Mouse (Mus musculus) right cerebral cortex, postnatal 36 days (tissue): ENCODE data around the gene Gadl1.

ENCODE experiments used
- DNase-seq, 2 experiments: peaks; one replicate each; pipeline ENCODE4 v3.0.0; 2022; ENCODE audit warnings: low spot score in 2 of 2, mixed read lengths in 1 of 2

The Gadl1 gene

DNA sequence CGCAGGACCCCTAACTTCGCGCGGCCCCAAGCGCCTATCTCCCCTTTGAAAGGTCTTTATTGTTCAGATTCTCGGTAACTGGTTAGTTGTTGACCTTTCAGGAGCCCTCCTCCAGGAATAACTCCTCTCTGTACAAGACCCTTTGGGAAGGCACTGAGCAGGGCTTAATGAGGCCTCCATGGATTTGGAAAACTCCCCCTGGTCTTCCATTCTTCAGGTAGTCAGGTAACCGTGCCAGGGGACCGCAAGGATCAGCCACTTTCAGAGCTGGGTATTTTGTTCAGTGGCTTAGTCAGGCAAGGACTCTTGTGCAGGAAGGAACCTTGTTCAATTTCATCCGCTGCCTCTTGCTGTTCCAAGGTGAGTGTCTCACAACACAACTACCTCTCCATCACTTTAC, at the start of gene Gadl1:
Gene Gadl1, plus strand, starts transcription at position 301 of the 400 bp plus-strand sequence.
- no peak for DNase-seq

DNA sequence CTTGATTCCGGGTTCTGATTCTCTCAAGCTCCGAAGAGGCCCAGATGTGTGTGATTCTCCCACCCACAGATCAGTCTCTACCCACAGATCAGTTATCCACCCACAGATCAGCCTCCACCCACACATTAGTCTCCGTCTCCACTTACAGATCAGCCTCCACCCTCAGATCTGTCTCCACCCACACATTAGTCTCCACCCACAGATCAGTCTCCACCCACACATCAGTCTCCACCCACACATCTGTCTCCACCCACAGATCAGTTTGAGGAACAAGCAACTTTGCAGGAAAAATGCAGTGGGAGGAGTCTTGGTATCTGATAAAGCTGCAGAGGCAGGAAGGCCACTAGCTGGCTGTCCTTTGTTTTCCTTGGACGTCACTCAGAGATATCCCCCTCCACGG, 46.5 kb upstream of the Gadl1 start:
- no peak for DNase-seq

- no peak for DNase-seq
Measured at GRCm38 (mm10) chr9:115863326-115863725, 45.9 kb upstream of the Gadl1 start.

GRCm38 (mm10) chr9:115867277-115867676, 42.0 kb upstream of the Gadl1 start:
- DNase-seq = no peak

GRCm38 (mm10) chr9:115870168-115870567, 39.1 kb upstream of the Gadl1 start:
- DNase-seq = no peak

- no peak for DNase-seq
Measured at GRCm38 (mm10) chr9:115870640-115871039, 38.6 kb upstream of the Gadl1 start.

- DNase-seq = no peak
Measured at GRCm38 (mm10) chr9:115880500-115880899, 28.8 kb upstream of the Gadl1 start.

DNA sequence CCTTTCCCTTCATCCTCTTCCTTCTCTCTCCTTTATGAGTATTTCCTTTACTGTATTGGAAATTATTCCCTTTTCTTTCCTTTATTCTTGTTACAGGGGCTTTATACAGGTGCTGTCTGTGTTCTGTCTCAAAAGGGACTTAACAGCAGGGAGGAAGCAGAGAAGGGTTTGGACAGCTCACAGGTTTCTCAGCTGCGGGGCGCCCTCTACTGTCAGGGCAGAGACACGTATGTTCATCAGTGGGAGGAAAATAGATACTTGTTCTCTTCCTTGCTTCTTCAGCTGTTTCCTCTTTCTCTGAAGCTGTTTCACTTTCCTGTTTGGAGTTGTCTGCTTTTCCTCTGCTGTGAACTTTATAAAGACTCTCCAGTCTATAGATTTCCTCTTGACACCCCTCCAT, 28.1 kb upstream of the Gadl1 start:
- DNase-seq = no peak

DNA sequence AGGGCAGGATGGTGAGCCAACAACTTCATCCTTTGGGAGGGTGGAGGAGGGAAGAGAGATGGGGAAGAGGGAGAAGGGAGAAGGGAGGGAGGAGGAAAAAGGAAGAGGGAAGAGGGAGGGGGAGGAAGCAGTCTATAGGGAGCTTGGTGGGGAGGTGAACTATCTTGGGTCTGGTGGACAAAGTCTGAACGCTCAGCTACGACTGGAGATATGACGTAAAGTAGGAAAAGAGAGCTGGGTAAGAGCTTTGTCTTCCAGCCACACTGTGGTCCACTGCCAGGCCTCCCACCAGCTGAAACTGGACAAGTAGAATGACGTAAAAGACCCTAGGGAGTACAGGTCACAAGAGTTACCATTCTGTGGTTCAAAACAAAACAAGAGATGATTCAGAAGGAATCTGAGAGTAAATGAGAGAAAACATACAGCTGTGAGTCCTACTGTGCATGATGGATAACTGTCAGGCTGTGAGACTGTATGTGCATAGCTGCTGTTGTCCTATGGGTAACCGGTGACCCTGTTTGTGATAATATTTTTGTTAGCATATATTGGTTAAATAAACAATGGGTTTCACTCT, 26.5 kb upstream of the Gadl1 start:
- no peak for DNase-seq

GRCm38 (mm10) chr9:115883413-115883812, 25.8 kb upstream of the Gadl1 start:
- no peak for DNase-seq

DNA sequence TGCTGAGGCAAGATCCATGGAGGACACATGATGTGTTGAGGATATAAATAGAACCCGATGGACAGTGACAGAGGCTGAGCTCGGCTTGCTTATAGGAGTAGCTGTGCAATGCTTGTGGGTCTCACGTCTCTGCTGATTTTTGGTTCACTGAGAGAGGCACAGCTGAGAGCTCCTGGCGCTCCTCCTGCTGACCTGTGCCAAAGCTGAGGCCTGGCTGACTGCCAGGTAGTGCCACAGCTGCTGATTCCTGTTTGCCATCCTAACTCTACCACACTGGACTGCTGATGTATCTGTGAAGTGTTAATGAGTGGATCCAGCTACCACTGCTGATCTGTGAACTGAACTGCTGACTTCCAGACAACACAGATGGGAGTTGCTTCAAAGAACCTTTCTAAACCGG, 21.7 kb upstream of the Gadl1 start:
- no peak for DNase-seq

GRCm38 (mm10) chr9:115893131-115893530, 16.1 kb upstream of the Gadl1 start:
- DNase-seq = no peak

GRCm38 (mm10) chr9:115893947-115894346, 15.3 kb upstream of the Gadl1 start:
- no peak for DNase-seq

DNA sequence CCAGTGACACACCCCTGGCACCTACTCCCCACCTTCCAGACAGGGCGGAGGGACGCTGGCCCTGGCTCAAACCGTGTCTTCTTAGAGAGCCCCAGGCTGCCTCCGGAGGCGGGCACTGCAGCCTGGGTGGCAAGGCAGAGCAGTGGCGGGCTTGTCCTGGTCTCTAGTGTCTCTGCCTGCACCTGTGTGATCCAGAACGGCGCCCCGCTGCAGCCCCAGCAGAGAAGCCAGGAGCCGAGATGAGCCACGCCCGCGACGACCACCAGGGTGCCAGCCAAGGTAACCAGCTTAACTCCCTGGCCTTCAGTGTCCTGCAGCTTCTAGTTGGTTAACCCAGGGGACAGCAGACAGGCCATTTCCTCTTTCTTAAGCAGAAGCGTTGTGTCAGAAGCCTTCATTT, 930 bp upstream of the Gadl1 start:
- DNase-seq = no peak

- no peak for DNase-seq
Measured at GRCm38 (mm10) chr9:115914006-115914405, 4.8 kb downstream of the Gadl1 start.

- DNase-seq = no peak
Measured at GRCm38 (mm10) chr9:115915586-115916270, 6.5 kb downstream of the Gadl1 start.

DNA sequence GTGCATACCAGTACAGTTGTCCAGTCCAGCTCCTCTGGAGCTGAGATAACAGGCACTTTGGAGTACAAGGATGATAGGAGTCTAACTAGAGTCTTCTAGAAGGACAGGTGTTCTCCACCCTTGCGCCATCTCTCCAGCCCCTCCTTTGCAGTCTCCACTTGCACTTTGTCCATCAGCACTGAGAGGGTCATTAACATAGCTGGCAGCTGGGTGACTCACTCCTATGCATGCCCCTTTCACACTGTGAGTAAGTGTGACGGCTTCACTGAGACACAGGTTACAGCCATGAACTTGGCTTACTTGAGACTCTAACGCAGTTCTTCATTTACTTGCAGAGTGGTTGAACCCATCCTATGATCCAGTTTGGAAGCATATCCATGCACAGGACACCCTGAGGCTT, 10.5 kb downstream of the Gadl1 start:
- DNase-seq = no peak

GRCm38 (mm10) chr9:115922662-115923061, 13.4 kb downstream of the Gadl1 start:
- DNase-seq = no peak

DNA sequence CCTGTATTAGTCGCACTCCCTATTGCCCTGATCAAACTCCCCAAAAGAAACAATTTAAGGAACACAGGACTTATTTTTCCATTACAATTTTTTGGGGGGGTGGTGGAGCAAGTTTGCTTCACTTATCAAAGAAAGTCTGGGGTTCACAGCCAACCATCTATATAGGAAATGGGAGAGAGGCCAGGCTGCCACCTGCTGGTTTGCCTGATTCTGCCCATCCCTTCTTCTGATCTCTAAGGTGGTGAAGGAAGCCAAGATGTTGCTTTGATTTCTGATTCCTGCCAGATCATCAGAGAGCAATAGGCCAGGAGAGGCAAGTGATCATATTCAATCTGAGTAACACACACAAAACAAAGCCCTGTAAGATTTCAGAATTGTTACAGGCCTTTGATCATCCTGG, 14.8 kb downstream of the Gadl1 start:
- DNase-seq = no peak

DNA sequence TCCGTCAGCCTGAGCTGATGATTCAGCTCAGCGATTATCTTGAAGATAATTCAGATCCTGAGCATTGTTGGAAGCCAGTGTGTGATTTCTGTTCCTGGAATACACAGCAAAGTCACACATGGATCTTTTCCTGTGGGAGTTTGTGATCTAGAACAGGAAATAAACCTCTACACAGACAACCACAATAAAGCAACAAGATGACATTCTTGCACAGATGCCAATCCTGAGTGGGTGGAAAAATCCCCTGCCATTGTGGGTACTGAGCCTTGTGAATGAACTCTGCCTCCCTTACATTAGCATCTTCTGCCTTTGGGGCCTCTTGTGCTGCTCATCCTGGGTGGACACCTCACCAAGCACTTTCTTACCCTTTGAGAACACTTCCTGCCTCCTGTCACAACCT, 22.5 kb downstream of the Gadl1 start:
- DNase-seq = no peak

DNA sequence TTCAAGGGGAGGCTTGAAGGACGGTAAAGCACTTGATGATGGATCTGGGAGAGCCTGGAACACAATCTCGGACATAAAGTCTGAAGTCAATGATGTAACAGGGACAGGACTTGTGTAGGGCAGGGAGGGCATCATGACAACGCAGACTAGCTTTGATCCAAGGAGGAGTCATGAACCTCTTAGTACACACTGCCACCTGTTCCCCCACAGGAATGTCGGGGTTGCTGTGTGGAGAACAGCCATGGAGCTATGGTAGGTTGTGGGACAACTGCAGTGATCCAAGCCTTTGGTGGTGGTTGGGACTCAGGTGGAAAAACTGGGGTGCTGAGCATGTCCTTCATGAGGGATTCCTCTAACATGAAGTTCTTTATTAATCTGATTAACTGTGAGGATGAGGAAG, 23.5 kb downstream of the Gadl1 start:
- DNase-seq = no peak

DNA sequence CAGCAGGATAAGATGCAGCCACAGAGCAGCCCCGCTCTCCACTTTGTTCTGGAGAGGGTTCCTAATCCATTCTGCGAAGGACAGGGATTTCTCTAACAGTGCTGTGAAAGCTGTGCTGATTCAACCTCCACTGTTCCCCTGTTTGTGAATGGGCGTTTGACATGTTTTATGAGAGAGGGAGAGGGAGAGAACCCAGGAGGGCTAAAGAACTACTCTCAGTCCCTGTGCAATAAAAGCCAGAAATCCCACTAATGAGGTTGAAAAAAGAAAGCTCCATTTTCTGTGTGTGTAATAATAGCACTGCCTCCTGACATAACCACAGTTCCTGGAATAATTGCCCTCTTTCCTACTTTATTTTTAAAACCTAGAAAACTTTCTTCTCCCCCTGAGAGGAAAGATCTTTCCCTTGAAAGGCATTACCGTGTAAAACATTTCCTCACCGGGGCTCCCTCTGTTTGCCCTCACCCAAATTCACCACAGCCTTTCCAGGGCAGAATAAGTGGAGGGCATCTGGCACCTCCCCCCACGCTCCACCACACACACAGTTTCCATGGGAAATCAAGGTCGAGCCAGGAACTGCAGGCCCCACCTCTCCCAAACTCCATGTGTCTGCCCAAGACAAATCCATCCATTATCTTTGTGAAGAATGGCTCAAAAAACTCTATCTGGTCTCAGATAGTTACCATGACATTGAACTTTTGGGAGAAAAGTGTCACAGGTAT, 24.1 kb downstream of the Gadl1 start:
- DNase-seq = no peak

DNA sequence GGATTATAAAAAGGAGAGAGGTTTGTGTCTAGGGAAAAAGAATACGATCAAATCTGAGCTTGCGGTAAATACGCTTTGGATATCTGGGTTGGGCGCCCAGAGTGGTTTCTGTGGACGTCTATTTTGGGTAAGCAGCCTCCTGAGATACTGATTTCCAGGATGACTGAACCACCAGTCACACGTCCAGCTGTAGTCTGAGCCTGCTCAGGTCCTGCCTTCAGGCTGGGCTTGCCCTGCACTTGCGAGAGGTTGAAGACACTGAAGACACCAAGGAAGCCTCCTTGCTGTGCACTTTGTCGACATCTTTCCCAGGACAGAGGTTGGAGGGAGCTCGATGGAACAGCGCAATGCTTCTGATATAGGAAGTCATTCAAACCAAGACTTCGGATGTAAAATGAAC, 25.0 kb downstream of the Gadl1 start:
- no peak for DNase-seq
